Mouse (Mus musculus) CH12.LX (cell line): ENCODE measurements around the gene Suz12. TPM values are rescaled to one million over a fixed set of nuclear protein-coding genes. Genes with fewer than 3 reads are reported as not detected.
"Not testable (repeated sequence)": the region's sequence is repeated elsewhere in the genome, so short reads cannot be mapped to it uniquely, and the experiment has no call there.

Experiments
- DNase-seq: peaks from one replicate; pipeline ENCODE4 v3.0.0-alpha.2; 2013; ENCODE audit errors: extremely low read depth
- H3K27ac ChIP-seq: 2 replicates; pipeline ENCODE4 v1.5.1; 2012; ENCODE audit warnings: low read depth, mild to moderate bottlenecking, control low read depth, moderate library complexity; ENCODE audit not compliant: insufficient read depth
- H3K27me3 ChIP-seq: replicated peaks from 2 replicates; pipeline ENCODE3; 2012; ENCODE audit warnings: inconsistent platforms
- H3K36me3 ChIP-seq, 2 experiments: replicated peaks in 1 of 2; 2 replicates each; pipeline versions ENCODE3 to v1.6.1; 2012; ENCODE audit warnings: inconsistent platforms in 1 of 2, low read length in 1 of 2, mild to moderate bottlenecking in 1 of 2, mixed read lengths in 1 of 2, moderate library complexity in 1 of 2; ENCODE audit not compliant: control insufficient read depth in 1 of 2, insufficient read depth in 1 of 2
- H3K4me1 ChIP-seq, 2 experiments: 2 replicates each; pipeline ENCODE4 v1.6.1; 2012; ENCODE audit warnings: inconsistent platforms in 1 of 2, moderate library complexity in 1 of 2; ENCODE audit not compliant: insufficient read depth in 2 of 2, control insufficient read depth in 1 of 2
- H3K4me2 ChIP-seq: 2 replicates; pipeline ENCODE4 v1.6.1; 2012; ENCODE audit warnings: low read depth, mild to moderate bottlenecking, control low read depth; ENCODE audit not compliant: poor library complexity, insufficient read depth, severe bottlenecking
- H3K4me3 ChIP-seq, 3 experiments: fragments of 150-350 bp in 1 of 3; sonication (generic) in 1 of 3; replicated peaks in 1 of 3; 2 replicates each; pipeline versions ENCODE3 to v1.5.1; 2011 to 2012; ENCODE audit warnings: low read depth in 2 of 3, low read length in 2 of 3, mild to moderate bottlenecking in 2 of 3, moderate library complexity in 2 of 3, control low read depth in 1 of 3, improper control_type of control experiment in 1 of 3, inconsistent platforms in 1 of 3, mixed read lengths in 1 of 3; ENCODE audit not compliant: poor library complexity in 1 of 3
- H3K79me2 ChIP-seq: replicated peaks from 2 replicates; pipeline ENCODE4 v1.6.1; 2012; ENCODE audit warnings: mild to moderate bottlenecking, moderate library complexity; ENCODE audit not compliant: control insufficient read depth, poor library complexity, insufficient read depth, severe bottlenecking; ENCODE audit errors: extremely low read depth
- H3K9ac ChIP-seq: 2 replicates; pipeline ENCODE4 v1.6.1; 2012; ENCODE audit warnings: low read depth, mild to moderate bottlenecking, control low read depth, moderate library complexity; ENCODE audit not compliant: insufficient read depth
- H3K9me3 ChIP-seq: replicated peaks from 2 replicates; pipeline ENCODE3; 2012; ENCODE audit warnings: low read length, inconsistent platforms, mixed read lengths
- CHD1 ChIP-seq: IDR thresholded peaks from 2 replicates; pipeline ENCODE4 v1.6.1; 2012; ENCODE audit warnings: low read depth, low read length, improper control_type of control experiment, inconsistent platforms
- CHD2 ChIP-seq: IDR thresholded peaks from 2 replicates; pipeline ENCODE4 v1.6.1; 2011; ENCODE audit warnings: low read length, improper control_type of control experiment
- E2F4 ChIP-seq: IDR thresholded peaks from 2 replicates; pipeline ENCODE4 v1.6.1; 2011; ENCODE audit warnings: low read depth, low read length, improper control_type of control experiment; ENCODE audit not compliant: insufficient replicate concordance
- ELF1 ChIP-seq: IDR thresholded peaks from 2 replicates; pipeline ENCODE4 v1.6.1; 2014; ENCODE audit warnings: low read depth, mild to moderate bottlenecking, inconsistent platforms, low read length, improper control_type of control experiment
- EP300 ChIP-seq: IDR thresholded peaks from 2 replicates; pipeline ENCODE4 v1.6.1; 2011; ENCODE audit warnings: low read length, improper control_type of control experiment
- ETS1 ChIP-seq: conservative IDR thresholded peaks from 2 replicates; pipeline ENCODE4 v1.6.1; 2012; ENCODE audit warnings: low read depth, mild to moderate bottlenecking, inconsistent platforms, low read length, improper control_type of control experiment, moderate library complexity
- GABPA ChIP-seq: IDR thresholded peaks from 2 replicates; pipeline ENCODE4 v1.6.1; 2012; ENCODE audit warnings: low read depth, low read length, improper control_type of control experiment, inconsistent platforms; ENCODE audit not compliant: insufficient replicate concordance
- HCFC1 ChIP-seq: IDR thresholded peaks from 2 replicates; pipeline ENCODE4 v1.6.1; 2012; ENCODE audit warnings: low read depth, mild to moderate bottlenecking, inconsistent platforms, low read length, improper control_type of control experiment
- NELFE ChIP-seq: IDR thresholded peaks from 2 replicates; pipeline ENCODE4 v1.6.1; 2011; ENCODE audit warnings: low read depth, low read length, improper control_type of control experiment
- PAX5 ChIP-seq: IDR thresholded peaks from 2 replicates; pipeline ENCODE4 v1.6.1; 2012; ENCODE audit warnings: low read length, inconsistent platforms, mixed read lengths
- SIN3A ChIP-seq: IDR thresholded peaks from 2 replicates; pipeline ENCODE4 v1.6.1; 2012; ENCODE audit warnings: low read length, improper control_type of control experiment, inconsistent platforms
- SMC3 ChIP-seq: IDR thresholded peaks from 2 replicates; pipeline ENCODE4 v1.6.1; 2011; ENCODE audit warnings: low read depth, low read length, improper control_type of control experiment
- TBP ChIP-seq: conservative IDR thresholded peaks from 2 replicates; pipeline ENCODE4 v1.6.1; 2011; ENCODE audit warnings: low read depth, low read length, improper control_type of control experiment
- UBTF ChIP-seq: IDR thresholded peaks from 2 replicates; pipeline ENCODE4 v1.6.1; 2012; ENCODE audit warnings: low read depth, mild to moderate bottlenecking, inconsistent platforms, low read length, improper control_type of control experiment, moderate library complexity
- USF2 ChIP-seq: conservative IDR thresholded peaks from 2 replicates; pipeline ENCODE4 v1.6.1; 2011; ENCODE audit warnings: low read depth, low read length, improper control_type of control experiment
- ZMIZ1 ChIP-seq: IDR thresholded peaks from 2 replicates; pipeline ENCODE4 v1.6.1; 2012; ENCODE audit warnings: low read depth, mild to moderate bottlenecking, inconsistent platforms, low read length, improper control_type of control experiment
- ZNF384 ChIP-seq: IDR thresholded peaks from 2 replicates; pipeline ENCODE4 v1.6.1; 2012; ENCODE audit warnings: low read depth, low read length, improper control_type of control experiment, inconsistent platforms
- dilution Hi-C: fragments of 300-500 bp; cut with MboI; formaldehyde crosslinking; loops from 2 replicates; pipeline ENCODE4 v1.14.3; 2020; ENCODE audit warnings: low sequenced_read_pairs; ENCODE audit not compliant: extremely low pct_unique_long_range_greater_than_20kb, extremely low pct_ligation_motif_present
- in situ Hi-C: fragments of 300-500 bp; cut with MboI; formaldehyde crosslinking; loops from 3 replicates; pipeline ENCODE4 v1.14.3; 2019; ENCODE audit warnings: low sequenced_read_pairs, low pct_ligation_motif_present, low pct_unique_long_range_greater_than_20kb, mixed read lengths
- polyA plus RNA-seq: library from polyadenylated mRNA; unstranded; fragments of >175 nt; gene quantifications from 2 replicates; pipeline ENCODE4 v1.2.1, GENCODE M21; 2012; ENCODE audit warnings: low read depth; ENCODE audit not compliant: insufficient read length
- total RNA-seq, 2 experiments: library from RNA; depleted of rRNA; stranded (reverse); fragments of 300-350 nt in 1 of 2; fragments of >200 nt in 1 of 2; gene quantifications; 2 replicates each; pipeline ENCODE4 v1.2.3; 2012 to 2014

Suz12 gene
- total and polyA plus RNA-seq, 3 experiments, result 56.7 to 160 (median 124) TPM

GRCm38 (mm10) chr11:79975377-79975776 lies 17.5 kb upstream of the Suz12 start:
- no peak overlapping the region for H3K9ac ChIP-seq
- dilution Hi-C loops, result no loop called here
- H3K27ac ChIP-seq, result no peak overlapping the region
- no peak overlapping the region for H3K4me2 ChIP-seq
- H3K36me3 ChIP-seq, result no peaks in the 10 kb centered on the region
- H3K79me2 ChIP-seq, result no peaks in the 10 kb centered on the region
- in situ Hi-C loops, result no loop called here
- TF ChIP-seq HCFC1 (no peak), UBTF (no peak), SMC3 (no peak), TBP (no peak), E2F4 (no peak), ZMIZ1 (no peak)
- H3K4me3 ChIP-seq, result no peak overlapping the region
- H3K4me1 ChIP-seq, result peaks cover 0 to 8% of the 10 kb centered on the region in 2 experiments; a peak in 2 of 4 replicates
- no peaks in the 10 kb centered on the region for H3K9me3 ChIP-seq
- no peaks in the 10 kb centered on the region for H3K27me3 ChIP-seq
- no peak for DNase-seq

- TF ChIP-seq PAX5 (no peak), USF2 (no peak), EP300 (no peak), GABPA (no peak), CHD2 (no peak), SIN3A (no peak), CHD1 (no peak), ZNF384 (no peak), ETS1 (no peak), HCFC1 (no peak), NELFE (no peak), E2F4 (no peak), ELF1 (no peak)
- H3K4me1 ChIP-seq, result peaks cover 0 to 8% of the 10 kb centered on the region in 2 experiments; a peak in 2 of 4 replicates
- in situ Hi-C loops, result no loop called here
- no peaks in the 10 kb centered on the region for H3K9me3 ChIP-seq
- no peak overlapping the region for H3K4me3 ChIP-seq
- DNase-seq, result no peak
- no peak overlapping the region for H3K4me2 ChIP-seq
- H3K79me2 ChIP-seq, result no peaks in the 10 kb centered on the region
- dilution Hi-C loops, result no loop called here
- no peaks in the 10 kb centered on the region for H3K27me3 ChIP-seq
- no peaks in the 10 kb centered on the region for H3K36me3 ChIP-seq
- no peak overlapping the region for H3K27ac ChIP-seq
- no peak overlapping the region for H3K9ac ChIP-seq
Measured at GRCm38 (mm10) chr11:79976222-79976621, 16.7 kb upstream of the Suz12 start.

- DNase-seq, in situ Hi-C loops, H3K27me3 ChIP-seq, H3K79me2 ChIP-seq, dilution Hi-C loops, H3K4me3 ChIP-seq, H3K4me1 ChIP-seq, H3K9ac ChIP-seq, H3K9me3 ChIP-seq, H3K36me3 ChIP-seq, H3K4me2 ChIP-seq, H3K27ac ChIP-seq: not testable (repeated sequence)
Measured at GRCm38 (mm10) chr11:79976645-79977044, 16.3 kb upstream of the Suz12 start.

GRCm38 (mm10) chr11:79977061-79977460 lies 15.8 kb upstream of the Suz12 start:
- in situ Hi-C loops, H3K4me2 ChIP-seq, H3K36me3 ChIP-seq, H3K79me2 ChIP-seq, H3K27me3 ChIP-seq, DNase-seq, H3K27ac ChIP-seq, H3K4me3 ChIP-seq, H3K9me3 ChIP-seq, H3K9ac ChIP-seq, dilution Hi-C loops: not testable (repeated sequence)
- peaks cover under 1 to 10% of the 10 kb centered on the region in 2 experiments; a peak in 3 of 4 replicates for H3K4me1 ChIP-seq
